Mouse (Mus musculus): ENCODE data around the gene Cnnm4.

DNA sequence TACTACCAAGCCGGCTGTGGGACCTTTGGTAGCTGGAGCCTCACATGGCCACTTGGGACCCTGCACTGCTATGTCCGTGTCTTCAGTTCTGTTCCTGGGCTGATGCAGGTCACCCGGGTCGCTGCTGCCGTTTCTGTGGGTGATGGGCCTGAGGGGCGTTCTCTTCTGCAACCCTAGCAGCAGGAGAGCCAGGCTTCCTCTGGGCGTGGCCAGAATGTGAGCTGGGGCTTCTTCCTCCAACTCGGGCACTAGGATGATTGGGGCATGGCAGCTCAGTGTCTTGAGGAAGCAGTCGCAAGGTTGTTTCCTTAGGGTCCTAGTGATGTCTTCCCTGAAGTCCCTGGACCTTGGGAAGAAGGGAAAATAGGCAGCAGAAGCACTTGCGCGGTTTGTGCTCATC lies 48.2 kb downstream of the Cnnm4 start:
- TF ChIP-seq CTCF (IDR thresholded peaks at IDR 0.05; ENCODE audit: control insufficient read depth, insufficient read depth, insufficient read length) (no peak), FOSL1 (IDR thresholded peaks at IDR 0.05; ENCODE audit: insufficient read depth, low read length, poor library complexity, severe bottlenecking) (no peak), MYOG (IDR thresholded peaks at IDR 0.05; ENCODE audit: control insufficient read depth, extremely low read depth, insufficient read length) (no peak)

Data from C2C12 (cell line).